Mouse (Mus musculus) bone marrow macrophage, adult 2 months (primary cell): ENCODE results near the gene Cdkl1.

ENCODE experiments used
- CTCF ChIP-seq: IDR thresholded peaks from 2 replicates; pipeline ENCODE4 v1.5.1; 2012; ENCODE audit warnings: low read depth, mild to moderate bottlenecking, low read length, moderate library complexity
- POLR2A ChIP-seq: IDR thresholded peaks from 2 replicates; pipeline ENCODE4 v1.6.1; 2012; ENCODE audit warnings: mild to moderate bottlenecking, low read depth, low read length, borderline replicate concordance

DNA sequence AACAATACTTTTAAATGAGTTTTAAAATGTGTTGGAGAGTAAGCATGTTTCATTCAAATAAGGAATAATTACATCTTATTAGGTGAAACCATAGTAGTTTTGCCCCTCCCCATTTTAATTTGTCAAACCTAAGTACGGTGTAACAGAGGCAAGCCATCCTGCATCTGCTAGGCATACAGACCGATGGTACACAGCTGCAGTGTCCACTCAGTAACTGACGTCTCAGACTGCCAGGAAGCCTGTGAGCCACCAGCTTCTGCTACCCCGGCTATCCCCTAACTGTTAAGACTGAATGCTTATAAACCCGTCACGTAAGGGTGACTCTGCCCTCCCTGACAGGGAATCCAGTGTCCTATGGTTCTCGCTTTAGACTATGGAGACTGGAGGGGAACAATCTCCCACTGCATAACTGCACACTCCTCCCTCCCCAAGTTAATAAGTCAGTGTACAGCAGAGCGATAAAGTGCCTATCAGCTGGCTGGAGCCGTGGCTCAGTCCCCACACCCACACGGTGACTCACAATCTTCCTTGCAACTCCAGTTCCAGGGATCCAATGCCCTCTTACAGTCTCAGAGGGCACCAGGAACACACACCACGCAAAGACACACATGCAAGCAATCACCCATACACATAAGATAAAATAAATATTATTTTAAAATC, 86.1 kb downstream of the Cdkl1 start:
- TF ChIP-seq CTCF (no peak), POLR2A (no peak)
